Mouse (Mus musculus): Measurements from ENCODE around the gene Fgf14.
"Not testable (repeated sequence)": the region's sequence is repeated elsewhere in the genome, so short reads cannot be mapped to it uniquely, and the experiment has no call there.

Gene Fgf14

DNA sequence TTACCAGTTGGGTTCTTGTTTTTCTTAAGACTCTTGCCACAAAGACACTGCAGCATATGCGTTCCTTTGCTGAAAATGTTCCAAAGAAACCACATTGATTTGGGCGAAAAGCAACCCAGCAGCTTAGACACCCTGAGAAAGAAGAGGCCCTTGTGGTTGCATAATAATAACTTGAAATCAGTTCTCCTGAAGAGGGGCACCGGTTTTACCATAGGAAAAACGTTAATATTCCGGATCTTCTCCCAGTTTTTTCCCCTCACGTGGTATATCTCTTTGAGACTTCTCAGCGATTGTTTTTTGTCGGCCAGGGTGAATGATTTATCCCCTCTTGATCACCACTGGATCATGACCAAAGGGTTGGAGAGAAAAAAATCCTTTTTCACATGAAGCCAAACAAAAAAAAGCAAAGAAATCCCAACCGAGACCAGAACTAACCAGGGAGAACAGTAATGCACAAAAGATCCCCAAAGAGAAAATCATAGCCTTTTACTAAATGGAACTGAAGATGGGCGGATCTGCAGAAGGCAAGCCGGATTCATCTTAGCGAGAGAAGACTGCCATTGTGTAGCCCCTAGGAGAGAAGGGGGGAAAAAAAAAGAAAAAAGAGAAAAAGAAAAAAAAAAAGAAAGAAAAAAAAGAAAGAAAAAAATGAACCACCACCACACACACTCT, at the start of gene Fgf14:
Gene Fgf14, minus strand, starts transcription at position 622 of the 672 bp plus-strand sequence.
- DNase-seq (ENCODE audit: low read depth, low spot score): no peak

DNA sequence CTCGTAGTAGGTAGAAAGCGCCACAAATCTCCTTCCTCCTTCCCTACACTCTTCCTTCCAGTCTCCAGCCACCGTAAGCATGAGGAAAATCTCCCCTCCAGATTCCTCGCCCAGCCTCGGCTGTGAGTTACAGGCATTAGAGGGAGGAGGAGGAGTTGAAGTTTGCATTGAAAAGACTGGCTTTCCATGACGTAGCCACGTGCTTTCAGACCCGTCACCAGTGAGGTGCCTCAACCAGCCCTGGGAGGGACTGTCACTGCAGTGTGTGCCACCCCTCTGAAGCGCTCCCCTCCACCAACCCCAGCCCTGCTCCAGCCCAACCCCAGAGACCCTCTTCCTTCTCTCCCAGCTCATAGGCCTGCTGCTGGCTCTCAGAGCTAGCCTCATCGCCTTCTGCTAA, 452 bp upstream of the Fgf14 start:
- no peak for DNase-seq (ENCODE audit: low read depth, low spot score)

DNA sequence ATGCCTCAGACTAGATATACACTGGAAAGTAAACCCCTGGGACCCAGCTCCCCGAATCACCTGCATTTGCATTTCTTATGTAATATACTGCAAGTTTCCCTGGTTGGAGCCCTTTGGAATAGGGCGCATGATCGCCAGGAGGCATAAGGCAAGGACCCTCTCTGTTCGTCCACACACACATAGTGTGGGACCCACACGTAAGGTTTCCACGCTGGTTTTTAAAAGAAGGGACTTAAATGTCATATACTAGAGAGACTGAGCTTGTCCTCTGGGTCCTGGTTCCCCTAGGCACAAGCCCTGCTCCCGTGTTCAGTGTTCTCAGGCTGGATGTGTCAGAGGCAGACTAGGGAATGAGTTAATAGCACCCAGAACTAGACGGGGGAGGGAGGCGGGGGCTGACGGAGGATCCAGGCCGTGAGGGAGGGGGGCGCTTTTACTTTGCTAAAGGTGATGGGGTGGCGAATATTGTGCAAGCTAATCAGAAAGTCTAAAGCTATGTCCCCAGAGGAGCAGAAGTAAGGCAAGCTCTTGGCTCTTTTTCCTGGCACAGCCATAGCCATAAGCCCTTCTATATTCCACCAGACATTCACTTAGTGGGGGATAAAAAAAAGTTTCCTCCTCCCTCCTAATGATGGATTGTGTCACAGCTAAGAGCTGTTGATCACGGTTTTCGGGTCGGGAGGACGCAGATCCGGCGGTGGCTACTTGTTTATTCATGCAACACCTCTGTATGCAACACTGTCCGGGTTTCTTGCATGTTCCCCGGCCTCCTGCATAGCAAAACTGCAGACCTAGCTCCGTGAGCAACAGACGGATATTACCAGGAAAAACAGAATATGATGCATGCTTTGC, 1.0 kb downstream of the Fgf14 start:
- no peak for DNase-seq (ENCODE audit: low read depth, low spot score)

DNA sequence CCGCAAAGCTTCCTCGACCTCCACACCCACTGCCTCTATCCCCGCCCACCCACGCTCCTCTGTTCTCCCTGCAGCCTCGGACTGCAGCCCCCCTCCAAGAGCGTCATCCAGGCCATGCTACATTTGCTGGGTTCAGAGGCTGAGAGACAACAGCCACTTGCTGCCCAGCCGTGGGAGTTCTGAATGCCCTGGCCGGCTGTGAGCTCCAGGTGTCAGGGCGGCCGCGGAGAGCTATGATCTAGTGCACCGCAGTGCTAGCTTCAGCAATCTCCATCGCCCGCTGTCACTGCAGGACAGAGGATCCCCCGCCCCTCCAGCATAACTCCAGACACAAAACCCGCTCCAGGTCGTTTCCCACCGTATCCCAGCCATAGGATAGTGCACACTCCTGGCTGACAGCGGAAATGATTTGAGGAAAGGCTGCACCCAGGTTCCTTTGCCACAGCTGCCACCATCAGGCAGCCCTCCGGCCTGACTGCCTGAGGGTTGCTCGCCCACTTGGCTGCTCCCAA, 1.7 kb downstream of the Fgf14 start:
- DNase-seq (ENCODE audit: low read depth, low spot score): no peak

- no peak for DNase-seq (ENCODE audit: low read depth, low spot score)
These were observed 2.3 kb downstream of the Fgf14 start for GRCm38 (mm10) chr14:124674536-124675141.

DNA sequence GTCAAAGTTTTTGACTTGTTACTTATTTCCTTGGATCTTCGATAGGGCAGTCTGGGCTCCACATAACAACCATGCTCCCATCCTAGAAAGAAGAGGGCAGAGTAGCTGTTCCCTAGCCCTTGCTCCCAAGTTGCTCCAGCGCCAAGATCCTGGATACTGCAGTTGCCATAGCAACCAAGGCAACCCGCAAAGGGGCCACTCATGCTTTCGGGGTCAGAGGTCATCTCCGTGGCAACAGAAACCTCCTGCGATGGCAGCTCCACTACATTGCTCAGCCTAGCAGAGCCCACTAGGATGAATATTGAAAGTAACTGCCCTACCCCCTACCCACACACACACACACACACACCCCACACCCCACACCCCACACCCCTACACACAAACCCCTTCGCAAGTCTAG, 7.2 kb downstream of the Fgf14 start:
- DNase-seq (ENCODE audit: low read depth, low spot score): no peak

DNA sequence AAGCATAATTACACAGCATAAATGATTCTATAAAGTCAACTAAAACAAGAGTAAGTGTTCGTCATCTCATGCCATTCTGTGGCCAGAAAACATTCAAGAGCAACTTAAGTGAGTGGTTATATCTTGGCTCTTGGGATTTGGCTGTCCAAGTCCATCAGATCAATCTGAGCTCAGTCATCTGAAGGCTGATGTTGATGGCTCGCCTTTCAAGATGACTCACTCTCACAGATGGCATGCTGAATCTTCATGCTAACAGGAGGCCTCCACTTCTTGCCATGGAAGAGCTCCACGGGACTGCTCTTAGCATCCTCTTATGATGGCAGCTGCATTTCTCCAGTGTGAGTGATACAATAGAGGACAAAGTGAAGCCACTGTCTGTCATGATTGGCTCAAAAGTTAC, 34.1 kb downstream of the Fgf14 start:
- DNase-seq (ENCODE audit: low read depth, low spot score): no peak

DNA sequence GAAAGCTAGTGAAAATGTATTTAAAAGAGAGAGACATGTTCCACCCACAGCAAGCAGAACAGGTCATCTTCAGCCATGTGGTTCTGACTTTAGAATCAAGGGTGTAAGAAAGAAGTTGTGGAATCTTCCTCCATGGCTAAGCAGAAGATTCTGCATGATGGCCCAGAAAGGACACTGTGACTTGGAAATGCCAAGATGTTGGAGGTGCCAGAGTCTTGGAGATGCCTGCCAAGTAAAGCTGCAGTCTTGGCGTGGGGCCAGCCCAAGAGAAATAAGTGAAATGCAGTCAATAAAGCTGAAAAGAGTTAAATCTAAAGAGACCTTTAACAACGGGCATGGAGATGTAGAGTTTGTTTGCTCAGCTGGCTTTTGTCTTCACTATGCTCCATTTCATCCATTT, 42.0 kb downstream of the Fgf14 start:
- no peak for DNase-seq (ENCODE audit: low read depth, low spot score)

- no peak for DNase-seq (ENCODE audit: low read depth, low spot score)
These were observed 63.5 kb downstream of the Fgf14 start for GRCm38 (mm10) chr14:124613473-124613872.

DNA sequence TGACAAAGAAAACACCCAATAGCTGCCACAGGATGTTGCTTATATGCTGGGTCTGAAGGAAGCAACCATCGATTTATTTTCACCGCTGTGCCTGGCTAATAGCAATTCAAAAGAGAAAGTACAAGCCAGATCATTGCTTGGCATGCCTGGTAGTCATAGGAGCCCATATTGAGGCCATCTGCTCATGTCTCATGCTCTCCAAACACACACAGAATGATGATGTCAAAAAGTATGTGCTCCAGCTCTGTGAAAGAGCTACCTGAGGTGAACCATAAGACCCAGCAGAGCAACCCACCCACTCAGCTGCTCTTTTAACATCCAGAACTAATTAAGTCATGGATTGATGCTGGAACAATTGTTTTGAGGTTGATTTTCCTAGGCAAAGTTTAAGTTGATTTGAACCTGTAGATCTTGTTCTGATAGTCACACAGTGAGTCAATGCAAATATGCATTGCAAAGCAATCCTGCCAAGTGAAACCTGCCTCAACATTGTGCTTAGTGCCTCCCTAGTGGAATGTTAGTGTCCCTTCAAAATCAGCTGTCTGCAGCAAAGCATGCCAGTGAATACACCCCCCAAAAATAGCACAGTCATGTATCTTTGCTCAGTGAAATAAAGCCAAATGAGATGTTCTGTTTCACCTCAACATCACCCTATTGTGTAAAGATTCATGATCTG, 70.8 kb downstream of the Fgf14 start:
- DNase-seq (ENCODE audit: low read depth, low spot score): no peak

GRCm38 (mm10) chr14:124605031-124605743, 71.7 kb downstream of the Fgf14 start:
- DNase-seq (ENCODE audit: low read depth, low spot score): no peak

DNA sequence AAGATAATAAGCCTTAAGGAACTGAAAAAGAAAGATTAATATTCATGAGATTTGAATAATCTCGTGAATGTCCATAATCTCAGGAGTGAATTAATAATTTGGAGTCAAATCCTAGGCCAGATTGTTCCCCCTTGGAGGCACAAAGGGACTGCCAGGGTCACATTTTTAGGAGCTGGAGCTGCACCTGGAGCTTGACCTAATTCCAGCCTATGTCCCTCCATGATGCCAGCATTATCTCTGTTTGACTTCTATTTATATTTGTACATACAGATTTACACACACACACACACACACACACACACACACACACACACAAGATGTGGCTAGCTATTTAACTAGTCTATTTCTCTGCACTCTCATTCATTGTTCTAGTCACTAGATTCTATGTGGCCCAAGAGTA, 100.4 kb downstream of the Fgf14 start:
- DNase-seq (ENCODE audit: low read depth, low spot score): no peak

GRCm38 (mm10) chr14:124575130-124575885, 101.6 kb downstream of the Fgf14 start:
- no peak for DNase-seq (ENCODE audit: low read depth, low spot score)

- DNase-seq (ENCODE audit: low read depth, low spot score): no peak
These were observed 110.5 kb downstream of the Fgf14 start for GRCm38 (mm10) chr14:124566445-124566844.

- no peak for DNase-seq (ENCODE audit: low read depth, low spot score)
These were observed 115.4 kb downstream of the Fgf14 start for GRCm38 (mm10) chr14:124561544-124561943.

DNA sequence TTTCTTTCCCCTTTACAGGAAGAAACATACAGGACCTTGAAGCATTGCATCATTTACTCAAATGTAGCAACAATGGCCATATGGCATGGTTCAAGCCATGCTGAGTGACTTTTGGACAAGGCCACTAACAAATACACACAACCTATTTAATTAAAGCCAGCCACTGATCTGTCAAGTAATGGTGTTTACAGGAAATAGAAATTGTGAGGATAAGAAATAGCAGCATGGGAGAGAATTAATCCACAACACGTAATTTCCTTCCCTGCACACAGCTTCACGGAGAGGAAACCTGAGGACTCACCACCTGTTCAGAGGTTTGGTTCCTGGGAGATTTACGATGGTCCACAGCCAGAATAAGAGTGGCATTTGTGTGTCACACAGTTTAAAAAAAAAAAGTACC, 140.8 kb downstream of the Fgf14 start:
- DNase-seq (ENCODE audit: low read depth, low spot score): no peak

DNA sequence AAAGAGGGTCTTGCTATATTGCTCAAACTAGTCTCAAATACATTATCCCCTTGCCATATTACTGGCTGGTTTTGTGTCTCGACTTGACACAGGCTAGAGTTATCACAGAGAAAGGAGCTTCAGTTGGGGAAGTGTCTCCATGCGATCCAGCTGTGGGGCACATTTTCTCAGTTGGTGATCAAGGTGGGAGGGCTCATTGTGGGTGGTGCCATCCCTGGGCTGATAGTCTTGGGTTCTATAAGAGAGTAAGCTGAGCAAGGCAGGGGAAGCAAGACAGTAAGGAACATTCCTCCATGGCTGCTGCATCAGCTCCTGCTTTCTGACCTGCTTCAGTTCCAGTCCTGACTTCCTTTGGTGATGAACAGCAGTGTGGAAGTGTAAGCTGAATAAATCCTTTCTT, 141.6 kb downstream of the Fgf14 start:
- not testable (repeated sequence) for DNase-seq (ENCODE audit: low read depth, low spot score)

GRCm38 (mm10) chr14:124532051-124532450, 144.9 kb downstream of the Fgf14 start:
- DNase-seq (ENCODE audit: low read depth, low spot score): no peak

- no peak for DNase-seq (ENCODE audit: low read depth, low spot score)
These were observed 164.9 kb downstream of the Fgf14 start for GRCm38 (mm10) chr14:124512009-124512408.

DNA sequence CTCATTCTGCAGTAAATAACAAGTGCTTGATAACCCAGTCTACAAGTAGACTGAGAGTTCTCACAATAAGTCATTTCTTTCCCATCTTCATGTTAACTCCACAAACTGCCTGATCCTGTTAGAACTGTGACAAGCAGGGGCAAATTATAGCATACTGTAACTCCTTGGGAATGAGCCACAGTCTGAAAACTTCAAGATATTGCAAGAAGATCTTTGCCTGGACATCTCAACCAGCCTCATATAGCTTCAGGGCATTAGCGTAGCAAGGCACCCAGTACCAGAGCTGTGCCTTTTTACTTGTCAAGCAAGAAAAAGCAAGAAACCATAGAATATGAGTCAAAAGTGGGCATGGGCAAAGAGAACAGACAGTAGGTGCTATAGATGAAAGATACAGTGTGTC, 188.0 kb downstream of the Fgf14 start:
- DNase-seq (ENCODE audit: low read depth, low spot score): no peak

DNA sequence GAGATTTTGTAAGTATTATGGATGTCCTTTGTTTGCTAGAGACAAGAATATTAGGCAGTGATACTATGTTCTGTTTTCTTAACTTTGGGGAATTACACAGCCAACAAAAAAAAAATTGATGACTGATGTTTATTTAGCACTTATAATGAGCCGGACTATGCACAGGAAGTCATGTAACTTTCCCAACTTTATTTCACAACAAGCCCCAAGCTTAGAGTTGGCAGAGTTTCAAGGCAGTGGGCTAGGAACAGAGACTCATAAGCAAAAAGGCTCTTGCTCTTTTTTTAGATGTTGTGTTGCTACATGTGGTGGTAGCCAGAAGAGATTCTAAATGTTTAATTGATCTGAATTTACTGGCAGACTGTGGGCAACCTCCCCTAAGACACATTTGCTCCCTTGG, 191.7 kb downstream of the Fgf14 start:
- DNase-seq (ENCODE audit: low read depth, low spot score): no peak
